Mouse (Mus musculus): ENCODE measurements around the gene Foxn3. TPM values are rescaled to one million over a fixed set of nuclear protein-coding genes. Genes with fewer than 3 reads are reported as not detected.

Foxn3 gene
- polyA plus RNA-seq, 1 experiment from 2014 or later, result 75.5 TPM

GRCm38 (mm10) chr12:99299900-99300299, 263.5 kb downstream of the Foxn3 start:
- Histone ChIP-seq H3K4me1 (ENCODE audit: control insufficient read depth, insufficient read depth, low read length) (peaks cover 28% of the 10 kb centered on the region), H3K4me3 (ENCODE audit: low read depth, low read length) (no peak overlapping the region), H3K9ac (ENCODE audit: low read depth, low read length) (no peak overlapping the region), H3K27me3 (ENCODE audit: control insufficient read depth, insufficient read depth, low read length) (no peaks in the 10 kb centered on the region), H3K27ac (ENCODE audit: low read depth, low read length) (no peak overlapping the region), H3K9me3 (replicated peaks; ENCODE audit: control insufficient read depth, low read length) (no peaks in the 10 kb centered on the region), H3K36me3 (ENCODE audit: control insufficient read depth, insufficient read depth, low read length) (no peaks in the 10 kb centered on the region), H3K4me2 (no peak overlapping the region)
- no peak for ATAC-seq (replicated peaks; ENCODE audit: insufficient number of reproducible peaks, low FRiP score, low TSS enrichment)
- WGBS (ENCODE audit: insufficient replicate concordance), result 38% methylated on average over 4 of the region's 4 CpGs

GRCm38 (mm10) chr12:99298851-99299600, 264.4 kb downstream of the Foxn3 start:
- Histone ChIP-seq H3K9me3 (replicated peaks; ENCODE audit: control insufficient read depth, low read length) (no peaks in the 10 kb centered on the region), H3K36me3 (ENCODE audit: control insufficient read depth, insufficient read depth, low read length) (no peaks in the 10 kb centered on the region), H3K27me3 (ENCODE audit: control insufficient read depth, insufficient read depth, low read length) (no peaks in the 10 kb centered on the region), H3K9ac (ENCODE audit: low read depth, low read length) (no peak overlapping the region), H3K4me1 (ENCODE audit: control insufficient read depth, insufficient read depth, low read length) (peaks cover 28% of the 10 kb centered on the region), H3K4me3 (ENCODE audit: low read depth, low read length) (no peak overlapping the region), H3K27ac (ENCODE audit: low read depth, low read length) (no peak overlapping the region), H3K4me2 (no peak overlapping the region)
- no peak for ATAC-seq (replicated peaks; ENCODE audit: insufficient number of reproducible peaks, low FRiP score, low TSS enrichment)
- 44% methylated on average over 12 of the region's 12 CpGs for WGBS (ENCODE audit: insufficient replicate concordance)

GRCm38 (mm10) chr12:99298242-99298641, 265.1 kb downstream of the Foxn3 start:
- peaks cover 32% of the 10 kb centered on the region for H3K4me1 ChIP-seq (ENCODE audit: control insufficient read depth, insufficient read depth, low read length)
- H3K27ac ChIP-seq (ENCODE audit: low read depth, low read length), result no peak overlapping the region
- no peak overlapping the region for H3K9ac ChIP-seq (ENCODE audit: low read depth, low read length)
- H3K27me3 ChIP-seq (ENCODE audit: control insufficient read depth, insufficient read depth, low read length), result no peaks in the 10 kb centered on the region
- ATAC-seq (replicated peaks; ENCODE audit: insufficient number of reproducible peaks, low FRiP score, low TSS enrichment), result no peak
- H3K36me3 ChIP-seq (ENCODE audit: control insufficient read depth, insufficient read depth, low read length), result no peaks in the 10 kb centered on the region
- no peak overlapping the region for H3K4me3 ChIP-seq (ENCODE audit: low read depth, low read length)
- H3K9me3 ChIP-seq (replicated peaks; ENCODE audit: control insufficient read depth, low read length), result no peaks in the 10 kb centered on the region
- 66% methylated on average over 6 of the region's 6 CpGs for WGBS (ENCODE audit: insufficient replicate concordance)
- H3K4me2 ChIP-seq, result no peak overlapping the region

- 75% methylated on average over 2 of the region's 2 CpGs for WGBS (ENCODE audit: insufficient replicate concordance)
- no peak for ATAC-seq (replicated peaks; ENCODE audit: insufficient number of reproducible peaks, low FRiP score, low TSS enrichment)
- Histone ChIP-seq H3K27ac (ENCODE audit: low read depth, low read length) (no peak overlapping the region), H3K4me2 (no peak overlapping the region), H3K36me3 (ENCODE audit: control insufficient read depth, insufficient read depth, low read length) (no peaks in the 10 kb centered on the region), H3K4me1 (ENCODE audit: control insufficient read depth, insufficient read depth, low read length) (peaks cover 33% of the 10 kb centered on the region), H3K9me3 (replicated peaks; ENCODE audit: control insufficient read depth, low read length) (no peaks in the 10 kb centered on the region), H3K27me3 (ENCODE audit: control insufficient read depth, insufficient read depth, low read length) (no peaks in the 10 kb centered on the region), H3K4me3 (ENCODE audit: low read depth, low read length) (no peak overlapping the region), H3K9ac (ENCODE audit: low read depth, low read length) (no peak overlapping the region)
Observed at GRCm38 (mm10) chr12:99297792-99298191, 265.6 kb downstream of the Foxn3 start.

- no peak for ATAC-seq (replicated peaks; ENCODE audit: insufficient number of reproducible peaks, low FRiP score, low TSS enrichment)
- Histone ChIP-seq H3K9ac (ENCODE audit: low read depth, low read length) (no peak overlapping the region), H3K36me3 (ENCODE audit: control insufficient read depth, insufficient read depth, low read length) (0 out of 2 replicates have a peak, but pooled peaks cover 2% of the 10 kb centered on the region), H3K27ac (ENCODE audit: low read depth, low read length) (no peak overlapping the region), H3K27me3 (ENCODE audit: control insufficient read depth, insufficient read depth, low read length) (no peaks in the 10 kb centered on the region), H3K4me1 (ENCODE audit: control insufficient read depth, insufficient read depth, low read length) (peaks cover 36% of the 10 kb centered on the region), H3K4me3 (ENCODE audit: low read depth, low read length) (no peak overlapping the region), H3K4me2 (no peak overlapping the region), H3K9me3 (replicated peaks; ENCODE audit: control insufficient read depth, low read length) (no peaks in the 10 kb centered on the region)
- WGBS (ENCODE audit: insufficient replicate concordance), result 75% methylated on average over 7 of the region's 7 CpGs
Observed at GRCm38 (mm10) chr12:99293532-99293931, 269.9 kb downstream of the Foxn3 start.

- Histone ChIP-seq H3K36me3 (ENCODE audit: control insufficient read depth, insufficient read depth, low read length) (0 out of 2 replicates have a peak, but pooled peaks cover 2% of the 10 kb centered on the region), H3K27me3 (ENCODE audit: control insufficient read depth, insufficient read depth, low read length) (no peaks in the 10 kb centered on the region), H3K9me3 (replicated peaks; ENCODE audit: control insufficient read depth, low read length) (no peaks in the 10 kb centered on the region), H3K9ac (ENCODE audit: low read depth, low read length) (no peak overlapping the region), H3K4me1 (ENCODE audit: control insufficient read depth, insufficient read depth, low read length) (peaks cover 32% of the 10 kb centered on the region), H3K4me2 (no peak overlapping the region), H3K4me3 (ENCODE audit: low read depth, low read length) (no peak overlapping the region), H3K27ac (ENCODE audit: low read depth, low read length) (no peak overlapping the region)
- WGBS (ENCODE audit: insufficient replicate concordance), result 79% methylated on average over 6 of the region's 6 CpGs
- ATAC-seq (replicated peaks; ENCODE audit: insufficient number of reproducible peaks, low FRiP score, low TSS enrichment), result no peak
Observed at GRCm38 (mm10) chr12:99292152-99292551, 271.2 kb downstream of the Foxn3 start.

GRCm38 (mm10) chr12:99287081-99287480, 276.3 kb downstream of the Foxn3 start:
- no peak overlapping the region for H3K9ac ChIP-seq (ENCODE audit: low read depth, low read length)
- no peak overlapping the region for H3K4me3 ChIP-seq (ENCODE audit: low read depth, low read length)
- 47% methylated on average over 5 of the region's 5 CpGs for WGBS (ENCODE audit: insufficient replicate concordance)
- ATAC-seq (replicated peaks; ENCODE audit: insufficient number of reproducible peaks, low FRiP score, low TSS enrichment), result no peak
- no peaks in the 10 kb centered on the region for H3K27me3 ChIP-seq (ENCODE audit: control insufficient read depth, insufficient read depth, low read length)
- no peak overlapping the region for H3K27ac ChIP-seq (ENCODE audit: low read depth, low read length)
- H3K36me3 ChIP-seq (ENCODE audit: control insufficient read depth, insufficient read depth, low read length), result 0 out of 2 replicates have a peak, but pooled peaks cover 2% of the 10 kb centered on the region
- peaks cover 27% of the 10 kb centered on the region for H3K4me1 ChIP-seq (ENCODE audit: control insufficient read depth, insufficient read depth, low read length)
- no peaks in the 10 kb centered on the region for H3K9me3 ChIP-seq (replicated peaks; ENCODE audit: control insufficient read depth, low read length)
- no peak overlapping the region for H3K4me2 ChIP-seq

GRCm38 (mm10) chr12:99286662-99287061, 276.7 kb downstream of the Foxn3 start:
- Histone ChIP-seq H3K9ac (ENCODE audit: low read depth, low read length) (no peak overlapping the region), H3K4me1 (ENCODE audit: control insufficient read depth, insufficient read depth, low read length) (peaks cover 26% of the 10 kb centered on the region), H3K4me2 (no peak overlapping the region), H3K9me3 (replicated peaks; ENCODE audit: control insufficient read depth, low read length) (no peaks in the 10 kb centered on the region), H3K27ac (ENCODE audit: low read depth, low read length) (no peak overlapping the region), H3K36me3 (ENCODE audit: control insufficient read depth, insufficient read depth, low read length) (0 out of 2 replicates have a peak, but pooled peaks cover 2% of the 10 kb centered on the region), H3K4me3 (ENCODE audit: low read depth, low read length) (no peak overlapping the region), H3K27me3 (ENCODE audit: control insufficient read depth, insufficient read depth, low read length) (no peaks in the 10 kb centered on the region)
- no peak for ATAC-seq (replicated peaks; ENCODE audit: insufficient number of reproducible peaks, low FRiP score, low TSS enrichment)
- 80% methylated on average over 6 of the region's 6 CpGs for WGBS (ENCODE audit: insufficient replicate concordance)

- no peaks in the 10 kb centered on the region for H3K9me3 ChIP-seq (replicated peaks; ENCODE audit: control insufficient read depth, low read length)
- no peak overlapping the region for H3K9ac ChIP-seq (ENCODE audit: low read depth, low read length)
- 0 out of 2 replicates have a peak, but pooled peaks cover 2% of the 10 kb centered on the region for H3K36me3 ChIP-seq (ENCODE audit: control insufficient read depth, insufficient read depth, low read length)
- H3K27me3 ChIP-seq (ENCODE audit: control insufficient read depth, insufficient read depth, low read length), result no peaks in the 10 kb centered on the region
- no peak overlapping the region for H3K4me3 ChIP-seq (ENCODE audit: low read depth, low read length)
- ATAC-seq (replicated peaks; ENCODE audit: insufficient number of reproducible peaks, low FRiP score, low TSS enrichment), result no peak
- no peak overlapping the region for H3K27ac ChIP-seq (ENCODE audit: low read depth, low read length)
- H3K4me2 ChIP-seq, result no peak overlapping the region
- 80% methylated on average over 8 of the region's 8 CpGs for WGBS (ENCODE audit: insufficient replicate concordance)
- H3K4me1 ChIP-seq (ENCODE audit: control insufficient read depth, insufficient read depth, low read length), result peaks cover 33% of the 10 kb centered on the region
Observed at GRCm38 (mm10) chr12:99285656-99286055, 277.7 kb downstream of the Foxn3 start.
